Mouse (Mus musculus): Measurements from ENCODE around the gene Gpr62. TPM values are rescaled to one million over a fixed set of nuclear protein-coding genes. Genes with fewer than 3 reads are reported as not detected.

Gene Gpr62
- polyA plus RNA-seq, 1 experiment from 2014 or later: 0.15 TPM

DNA sequence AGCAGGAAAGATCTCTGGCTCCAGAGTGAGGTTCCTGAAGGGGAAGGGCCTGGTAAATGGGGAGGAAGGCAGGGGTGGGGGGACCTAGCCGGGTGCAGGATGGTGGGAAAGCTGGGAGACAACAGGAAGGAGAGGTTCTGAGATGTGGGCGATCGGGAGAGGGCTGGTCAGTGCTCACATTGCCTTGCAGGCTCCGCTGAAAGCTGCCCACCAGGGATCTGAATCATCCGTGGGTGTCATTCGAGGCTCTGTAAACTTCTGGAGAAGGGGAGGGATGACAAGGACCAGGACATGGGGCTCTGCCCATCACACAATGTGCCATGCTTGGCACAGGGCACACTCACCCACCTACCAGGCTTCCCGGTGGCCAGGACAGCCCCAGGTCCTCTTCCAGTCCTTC lies 32.3 kb downstream of the Gpr62 start:
- 60% methylated on average over 7 of the region's 7 CpGs for WGBS
- DNase-seq (ENCODE audit: low spot score) (no peak), ATAC-seq (ENCODE audit: low FRiP score, low TSS enrichment) (no peak)
- Histone ChIP-seq H3K27ac (replicated peaks) (no peak overlapping the region), H3K27me3 (ENCODE audit: control insufficient read depth, insufficient read depth, low read length) (no peaks in the 10 kb centered on the region), H3K4me1 (replicated peaks; ENCODE audit: control insufficient read depth, insufficient read depth) (no peaks in the 10 kb centered on the region; the same call in 1 of the 2 replicates), H3K4me3 (ENCODE audit: low read depth, low read length) (no peak overlapping the region), H3K4me2 (replicated peaks; ENCODE audit: low read depth) (no peak overlapping the region), H3K36me3 (ENCODE audit: control insufficient read depth, insufficient read depth, low read length) (peaks cover 8% of the 10 kb centered on the region), H3K9me3 (ENCODE audit: control insufficient read depth, low read length) (no peaks in the 10 kb centered on the region), H3K9ac (ENCODE audit: low read length) (no peak overlapping the region)
- TF ChIP-seq CTCF (IDR thresholded peaks at IDR 0.05; ENCODE audit: low read depth): no peak
- TF ChIP-seq EP300 (optimal IDR thresholded peaks at IDR 0.05): no peak

DNA sequence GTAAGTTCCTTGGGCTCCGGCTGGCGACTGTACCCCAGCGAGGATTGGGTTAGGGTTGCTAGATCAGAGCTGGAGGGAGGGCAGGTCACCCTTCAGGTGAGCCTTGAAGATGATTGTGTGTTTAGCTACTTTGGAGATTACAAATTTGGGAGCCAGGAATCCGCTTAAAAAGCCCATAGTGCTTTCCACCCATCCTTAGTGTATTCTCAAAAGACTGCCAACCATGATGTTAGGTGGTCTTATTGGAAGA lies 35.8 kb downstream of the Gpr62 start:
- ATAC-seq (ENCODE audit: low FRiP score, low TSS enrichment): no peak
- no peaks in the 10 kb centered on the region for H3K27me3 ChIP-seq (ENCODE audit: control insufficient read depth, insufficient read depth, low read length)
- H3K27ac ChIP-seq (replicated peaks): peak overlapping the region; percentile 82
- 2% methylated on average over 4 of the region's 4 CpGs for WGBS
- no peaks in the 10 kb centered on the region for H3K4me1 ChIP-seq (replicated peaks; ENCODE audit: control insufficient read depth, insufficient read depth)
- H3K4me2 ChIP-seq (replicated peaks; ENCODE audit: low read depth): peak overlapping the region; percentile 79
- peak overlapping the region; percentile 75 for H3K9ac ChIP-seq (ENCODE audit: low read length)
- peak overlapping the region; percentile 47 for H3K4me3 ChIP-seq (ENCODE audit: low read depth, low read length)
- no peak for DNase-seq (ENCODE audit: low spot score)
- no peaks in the 10 kb centered on the region for H3K9me3 ChIP-seq (ENCODE audit: control insufficient read depth, low read length)
- TF ChIP-seq EP300 (optimal IDR thresholded peaks at IDR 0.05) (no peak), CTCF (IDR thresholded peaks at IDR 0.05; ENCODE audit: low read depth) (no peak)
- peaks cover 8% of the 10 kb centered on the region for H3K36me3 ChIP-seq (ENCODE audit: control insufficient read depth, insufficient read depth, low read length)

DNA sequence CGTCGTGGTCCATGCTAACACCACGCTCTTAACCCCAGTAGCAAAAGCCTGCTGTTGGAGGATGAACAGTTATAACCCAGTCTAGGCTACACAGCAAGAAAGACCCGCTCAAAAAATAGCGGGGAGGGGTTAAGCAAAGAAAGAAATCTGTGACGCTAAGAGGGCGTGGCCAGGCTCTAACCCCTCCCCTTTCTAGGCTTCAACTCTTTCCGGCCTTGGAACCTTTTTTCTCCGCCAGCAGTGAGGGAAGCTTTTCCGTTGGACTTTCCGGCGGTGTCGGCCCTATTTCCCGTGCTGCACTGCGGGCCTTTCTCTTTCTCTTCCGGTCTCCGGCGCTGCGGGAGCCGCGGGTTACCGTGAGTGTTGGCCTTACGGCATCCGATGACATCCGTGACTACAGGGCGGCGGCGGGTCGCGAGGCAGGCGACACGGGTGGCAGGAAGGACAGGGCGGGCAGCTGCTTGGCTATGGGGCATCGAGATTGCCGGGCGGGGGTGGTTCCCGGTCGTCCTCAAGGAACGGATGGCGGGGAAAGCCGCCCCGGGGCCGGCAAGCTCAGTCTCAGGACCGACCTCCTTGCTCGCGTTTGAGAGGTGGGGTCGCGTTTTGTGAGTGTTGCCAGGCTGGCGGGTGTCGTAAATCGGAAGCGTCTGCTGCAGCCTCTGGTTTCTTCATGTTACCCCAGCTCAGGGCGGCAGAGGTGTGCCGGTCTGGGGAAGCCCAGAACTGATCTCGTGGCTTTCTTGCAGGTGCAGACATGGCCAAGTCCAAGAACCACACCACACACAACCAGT lies 36.3 kb downstream of the Gpr62 start, which contains the start of gene Rpl29:
Rpl29 (plus strand) TSS at position 234 of the 794 bp plus-strand sequence.
- peak within 1 kb of the TSS; percentile 87 for H3K27ac ChIP-seq (replicated peaks)
- peaks cover 8% of the 10 kb centered on the region for H3K36me3 ChIP-seq (ENCODE audit: control insufficient read depth, insufficient read depth, low read length)
- H3K9me3 ChIP-seq (ENCODE audit: control insufficient read depth, low read length): no peaks in the 10 kb centered on the region
- DNase-seq (ENCODE audit: low spot score) (peak; percentile 93), ATAC-seq (ENCODE audit: low FRiP score, low TSS enrichment) (peak; percentile 90)
- under 1% methylated on average over 55 of the region's 55 CpGs for WGBS
- TF ChIP-seq EP300 (optimal IDR thresholded peaks at IDR 0.05) (peak; percentile 80), CTCF (IDR thresholded peaks at IDR 0.05; ENCODE audit: low read depth) (no peak)
- H3K4me1 ChIP-seq (replicated peaks; ENCODE audit: control insufficient read depth, insufficient read depth): no peaks in the 10 kb centered on the region
- peak within 1 kb of the TSS; percentile 79 for H3K4me2 ChIP-seq (replicated peaks; ENCODE audit: low read depth)
- peak within 1 kb of the TSS; percentile 75 for H3K9ac ChIP-seq (ENCODE audit: low read length)
- H3K27me3 ChIP-seq (ENCODE audit: control insufficient read depth, insufficient read depth, low read length): no peaks in the 10 kb centered on the region
- peak within 1 kb of the TSS; percentile 47 for H3K4me3 ChIP-seq (ENCODE audit: low read depth, low read length)

DNA sequence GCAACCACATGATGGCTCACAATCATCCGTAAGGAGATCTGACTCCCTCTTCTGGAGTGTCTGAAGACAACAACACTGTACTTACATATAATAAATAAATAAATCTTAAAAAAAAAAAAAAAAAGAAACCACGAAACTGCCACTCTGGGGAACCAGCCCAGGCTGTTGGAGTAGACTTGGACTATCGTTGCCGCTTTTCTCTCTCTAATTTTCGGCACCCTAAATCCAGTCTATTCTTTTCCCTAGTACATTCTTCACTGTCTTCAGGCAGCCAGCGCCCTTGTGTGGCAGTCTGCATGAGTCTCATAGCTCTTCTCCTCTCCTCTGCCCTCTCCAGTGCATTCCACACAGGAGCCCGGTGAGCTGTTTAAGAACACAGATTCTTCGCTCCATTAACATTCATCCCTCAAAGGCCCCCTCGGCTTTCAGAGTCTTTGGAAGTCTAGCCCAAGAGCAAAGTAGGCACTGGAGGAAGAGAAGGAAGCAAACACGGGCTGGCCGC lies 37.0 kb downstream of the Gpr62 start:
- no peak for TF ChIP-seq EP300 (optimal IDR thresholded peaks at IDR 0.05)
- peak; percentile 31; the same call in 1 of the 2 replicates for TF ChIP-seq CTCF (IDR thresholded peaks at IDR 0.05; ENCODE audit: low read depth)
- Histone ChIP-seq H3K36me3 (ENCODE audit: control insufficient read depth, insufficient read depth, low read length) (peaks cover 8% of the 10 kb centered on the region), H3K27me3 (ENCODE audit: control insufficient read depth, insufficient read depth, low read length) (no peaks in the 10 kb centered on the region), H3K4me2 (replicated peaks; ENCODE audit: low read depth) (peak overlapping the region; percentile 53), H3K4me1 (replicated peaks; ENCODE audit: control insufficient read depth, insufficient read depth) (no peaks in the 10 kb centered on the region), H3K4me3 (ENCODE audit: low read depth, low read length) (peak overlapping the region; percentile 47), H3K27ac (replicated peaks) (peak overlapping the region; percentile 87), H3K9ac (ENCODE audit: low read length) (peak overlapping the region; percentile 36), H3K9me3 (ENCODE audit: control insufficient read depth, low read length) (no peaks in the 10 kb centered on the region)
- ATAC-seq (ENCODE audit: low FRiP score, low TSS enrichment) (no peak; the same call in 1 of the 2 replicates), DNase-seq (ENCODE audit: low spot score) (no peak)
- 6% methylated on average over 11 of the region's 11 CpGs for WGBS

DNA sequence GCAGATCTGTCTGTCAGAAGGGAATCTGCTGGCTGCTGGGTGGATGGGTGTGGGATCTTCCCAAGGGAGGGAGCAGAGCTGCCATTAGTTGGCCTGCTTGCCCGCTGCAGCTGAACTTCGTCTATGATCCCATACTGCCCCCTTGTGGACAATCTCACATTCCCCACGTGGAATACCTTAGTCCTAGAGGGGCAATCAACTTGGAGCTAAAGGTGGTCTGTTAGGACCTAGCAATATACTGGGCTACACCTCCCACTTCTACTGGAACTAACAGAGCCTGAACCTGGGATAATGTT lies 43.9 kb downstream of the Gpr62 start:
- 0% methylated on average over 3 of the region's 3 CpGs for WGBS
- Histone ChIP-seq H3K9me3 (ENCODE audit: control insufficient read depth, low read length) (no peaks in the 10 kb centered on the region), H3K4me1 (replicated peaks; ENCODE audit: control insufficient read depth, insufficient read depth) (0 out of 2 replicates have a peak, but pooled peaks cover 2% of the 10 kb centered on the region), H3K4me3 (ENCODE audit: low read depth, low read length) (no peak overlapping the region), H3K36me3 (ENCODE audit: control insufficient read depth, insufficient read depth, low read length) (no peaks in the 10 kb centered on the region), H3K9ac (ENCODE audit: low read length) (no peak overlapping the region), H3K27me3 (ENCODE audit: control insufficient read depth, insufficient read depth, low read length) (no peaks in the 10 kb centered on the region), H3K4me2 (replicated peaks; ENCODE audit: low read depth) (peak overlapping the region; percentile 40), H3K27ac (replicated peaks) (no peak overlapping the region)
- ATAC-seq (ENCODE audit: low FRiP score, low TSS enrichment): peak; percentile 80
- DNase-seq (ENCODE audit: low spot score): peak; percentile 82
- TF ChIP-seq CTCF (IDR thresholded peaks at IDR 0.05; ENCODE audit: low read depth) (peak; percentile 98), EP300 (optimal IDR thresholded peaks at IDR 0.05) (no peak)

Measured in stomach, postnatal 0 days (tissue).